Mouse (Mus musculus): ENCODE data around the gene Pigh.

Gene Pigh

GRCm38 (mm10) chr12:79089182-79089812 lies at the start of gene Pigh:
TSS of gene Pigh (minus strand) at chr12:79089651.
- DNase-seq (ENCODE audit: extremely low read depth, insufficient read length, low spot score) = peak; percentile 82

GRCm38 (mm10) chr12:79138999-79139398 lies 49.5 kb upstream of the Pigh start:
- no peak for DNase-seq (ENCODE audit: extremely low read depth, insufficient read length, low spot score)

- DNase-seq (ENCODE audit: extremely low read depth, insufficient read length, low spot score) = no peak
Observed at GRCm38 (mm10) chr12:79136949-79137348, 47.5 kb upstream of the Pigh start.

GRCm38 (mm10) chr12:79135105-79135504 lies 45.7 kb upstream of the Pigh start:
- DNase-seq (ENCODE audit: extremely low read depth, insufficient read length, low spot score) = no peak

- no peak for DNase-seq (ENCODE audit: extremely low read depth, insufficient read length, low spot score)
Observed at GRCm38 (mm10) chr12:79134676-79135075, 45.2 kb upstream of the Pigh start.

GRCm38 (mm10) chr12:79131706-79132460 lies 42.4 kb upstream of the Pigh start:
- DNase-seq (ENCODE audit: extremely low read depth, insufficient read length, low spot score) = peak; percentile 26

- DNase-seq (ENCODE audit: extremely low read depth, insufficient read length, low spot score) = no peak
Observed at GRCm38 (mm10) chr12:79131178-79131675, 41.8 kb upstream of the Pigh start.

- no peak for DNase-seq (ENCODE audit: extremely low read depth, insufficient read length, low spot score)
Observed at GRCm38 (mm10) chr12:79130299-79131177, 41.1 kb upstream of the Pigh start, which contains the start of gene Arg2. TSS of gene Arg2 (plus strand) at chr12:79130777.

GRCm38 (mm10) chr12:79122820-79123219 lies 33.4 kb upstream of the Pigh start:
- no peak for DNase-seq (ENCODE audit: extremely low read depth, insufficient read length, low spot score)

- DNase-seq (ENCODE audit: extremely low read depth, insufficient read length, low spot score) = no peak
Observed at GRCm38 (mm10) chr12:79118991-79119390, 29.5 kb upstream of the Pigh start.

- no peak for DNase-seq (ENCODE audit: extremely low read depth, insufficient read length, low spot score)
Observed at GRCm38 (mm10) chr12:79105312-79105711, 15.9 kb upstream of the Pigh start.

- DNase-seq (ENCODE audit: extremely low read depth, insufficient read length, low spot score) = no peak
Observed at GRCm38 (mm10) chr12:79104544-79104943, 15.1 kb upstream of the Pigh start.

- DNase-seq (ENCODE audit: extremely low read depth, insufficient read length, low spot score) = no peak
Observed at GRCm38 (mm10) chr12:79103773-79104172, 14.3 kb upstream of the Pigh start.

- DNase-seq (ENCODE audit: extremely low read depth, insufficient read length, low spot score) = no peak
Observed at GRCm38 (mm10) chr12:79097106-79097752, 7.8 kb upstream of the Pigh start.

GRCm38 (mm10) chr12:79092569-79092968 lies 3.1 kb upstream of the Pigh start:
- DNase-seq (ENCODE audit: extremely low read depth, insufficient read length, low spot score) = peak; percentile 14

- DNase-seq (ENCODE audit: extremely low read depth, insufficient read length, low spot score) = no peak
Observed at GRCm38 (mm10) chr12:79073362-79073761, 16.1 kb downstream of the Pigh start.

- no peak for DNase-seq (ENCODE audit: extremely low read depth, insufficient read length, low spot score)
Observed at GRCm38 (mm10) chr12:79072576-79072975, 16.9 kb downstream of the Pigh start.

- no peak for DNase-seq (ENCODE audit: extremely low read depth, insufficient read length, low spot score)
Observed at GRCm38 (mm10) chr12:79070736-79071333, 18.6 kb downstream of the Pigh start.

GRCm38 (mm10) chr12:79069916-79070315 lies 19.5 kb downstream of the Pigh start:
- no peak for DNase-seq (ENCODE audit: extremely low read depth, insufficient read length, low spot score)

- no peak for DNase-seq (ENCODE audit: extremely low read depth, insufficient read length, low spot score)
Observed at GRCm38 (mm10) chr12:79069187-79069608, 20.3 kb downstream of the Pigh start.
